Mouse (Mus musculus) hematopoietic stem cell, adult 5-6 weeks (primary cell): Measurements from ENCODE around the gene Psmc1. TPM values are rescaled to one million over a fixed set of nuclear protein-coding genes. Genes with fewer than 3 reads are reported as not detected.
A peak's percentile ranks its signal among the peaks of the same experiment; 100 is the strongest.

Source experiments
- ATAC-seq, 2 experiments: fragments of 125-278 bp in 1 of 2; replicated peaks in 1 of 2; 2 replicates each; pipeline ENCODE4 v1.8.0; 2016 to 2017; ENCODE audit warnings: inconsistent platforms in 2 of 2, mild to moderate bottlenecking in 2 of 2, moderate number of reproducible peaks in 2 of 2, low read depth in 1 of 2, moderate TSS enrichment in 1 of 2; ENCODE audit not compliant: low FRiP score in 2 of 2, poor library complexity in 2 of 2, severe bottlenecking in 2 of 2, insufficient read depth in 1 of 2, low TSS enrichment in 1 of 2
- total RNA-seq: library from RNA; stranded (forward); fragments of 172-1452, 232-1000 nt; gene quantifications from 2 replicates; pipeline ENCODE4 v1.2.3, GENCODE M21; 2017

Psmc1 gene
- total RNA-seq: 201 and 292 TPM in 2 replicates

DNA sequence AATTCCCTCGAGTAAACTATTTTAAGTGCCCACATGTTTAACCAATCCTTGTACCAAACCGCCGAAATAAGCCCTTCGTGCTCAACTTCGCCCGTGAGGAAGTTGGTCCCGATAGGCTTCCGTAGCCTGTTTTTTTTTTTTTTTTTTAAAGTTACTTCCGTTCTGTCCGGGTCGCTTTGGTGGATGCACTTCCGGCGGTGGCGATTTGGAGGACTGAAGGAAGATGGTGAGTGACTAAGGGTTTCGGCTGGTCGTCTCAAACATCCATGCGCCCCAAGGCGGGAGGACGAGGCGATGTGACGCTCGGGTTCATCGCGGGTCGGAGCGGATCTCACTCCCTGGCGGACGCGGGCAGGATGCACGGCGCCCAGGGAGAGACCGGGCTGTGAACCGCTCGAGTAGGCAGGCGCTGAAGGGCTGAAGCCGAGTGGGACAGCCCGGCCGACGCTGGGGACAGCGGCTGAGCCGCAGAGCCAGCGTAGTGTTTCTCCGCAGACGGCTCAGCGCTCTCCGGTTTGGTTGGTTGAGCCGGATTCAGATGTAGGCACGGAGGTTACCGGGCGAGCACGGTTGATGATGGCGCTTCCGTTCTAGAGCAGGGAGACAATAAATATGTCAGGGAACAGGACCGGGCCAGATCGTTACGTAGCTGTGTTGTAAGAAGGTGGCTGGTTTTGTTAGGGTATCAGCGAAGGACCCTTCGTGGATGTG is at the start of gene Psmc1:
Psmc1 (plus strand) TSS at position 169 of the 711 bp plus-strand sequence.
- peak; percentile 85 to 87 for ATAC-seq

- no peak for ATAC-seq
Measured at GRCm38 (mm10) chr12:100061071-100061470, 48.9 kb upstream of the Psmc1 start.

GRCm38 (mm10) chr12:100061826-100062225 is 48.1 kb upstream of the Psmc1 start:
- ATAC-seq: no peak

DNA sequence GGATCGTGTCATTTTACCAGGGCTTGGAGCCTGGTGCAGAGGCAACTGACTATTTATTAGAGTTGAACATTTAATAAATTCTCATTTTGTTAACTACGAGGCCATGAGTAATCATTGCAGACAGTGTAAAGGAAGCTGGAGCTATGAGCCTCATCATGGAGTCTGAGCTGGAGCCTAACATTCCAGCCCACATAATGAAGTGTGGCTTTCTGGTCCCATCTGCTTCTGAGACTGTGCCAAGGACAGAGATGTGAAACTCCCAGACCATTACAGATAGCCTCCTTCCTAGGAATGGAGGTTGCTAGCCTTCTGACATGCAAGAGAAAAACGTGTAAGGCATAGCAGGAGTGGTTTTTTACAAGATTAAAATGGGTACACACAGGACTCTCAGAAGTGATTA is 47.4 kb upstream of the Psmc1 start:
- ATAC-seq: no peak

DNA sequence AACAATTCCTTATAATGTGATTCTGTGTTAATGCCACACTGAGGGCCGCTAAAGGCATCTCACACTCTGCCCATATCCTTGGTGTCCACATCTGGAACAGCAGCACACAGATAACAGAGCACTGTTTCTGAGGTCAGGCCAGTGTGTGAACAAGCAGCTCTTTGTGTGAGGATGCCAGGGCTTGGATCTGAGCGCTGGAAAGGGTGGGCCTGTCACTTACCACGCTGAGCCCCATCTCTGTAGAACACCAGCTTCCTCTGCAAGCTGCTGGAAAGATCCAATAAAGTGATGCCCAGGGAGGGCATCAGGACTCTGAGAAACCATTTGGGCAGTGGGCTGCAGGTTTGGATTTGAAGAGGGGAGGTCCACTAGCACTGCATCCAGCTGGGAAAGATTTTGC is 44.8 kb upstream of the Psmc1 start:
- ATAC-seq: no peak

DNA sequence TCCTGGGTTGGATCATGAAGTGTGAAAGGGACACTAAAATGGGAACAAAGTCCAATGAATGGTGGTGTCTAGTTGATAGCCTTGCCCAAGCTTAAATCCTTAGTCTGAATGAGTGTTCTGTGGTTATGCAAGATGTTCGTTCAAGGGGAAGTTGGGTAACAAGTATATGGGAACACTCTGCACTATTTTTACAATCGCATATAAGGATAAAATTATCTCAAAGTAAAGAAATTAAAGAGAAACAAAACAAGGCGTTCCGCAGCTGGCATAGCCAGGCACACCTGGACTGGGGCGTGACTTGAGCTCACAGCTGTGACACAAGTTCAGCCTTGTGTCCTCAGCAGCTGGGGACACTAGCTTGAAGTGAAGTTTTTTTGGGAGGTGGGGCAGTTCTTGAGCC is 42.5 kb upstream of the Psmc1 start:
- peak; percentile 77 to 81 for ATAC-seq

- ATAC-seq: no peak
Measured at GRCm38 (mm10) chr12:100073201-100073672, 36.7 kb upstream of the Psmc1 start.

- no peak for ATAC-seq
Measured at GRCm38 (mm10) chr12:100075715-100076114, 34.2 kb upstream of the Psmc1 start.

DNA sequence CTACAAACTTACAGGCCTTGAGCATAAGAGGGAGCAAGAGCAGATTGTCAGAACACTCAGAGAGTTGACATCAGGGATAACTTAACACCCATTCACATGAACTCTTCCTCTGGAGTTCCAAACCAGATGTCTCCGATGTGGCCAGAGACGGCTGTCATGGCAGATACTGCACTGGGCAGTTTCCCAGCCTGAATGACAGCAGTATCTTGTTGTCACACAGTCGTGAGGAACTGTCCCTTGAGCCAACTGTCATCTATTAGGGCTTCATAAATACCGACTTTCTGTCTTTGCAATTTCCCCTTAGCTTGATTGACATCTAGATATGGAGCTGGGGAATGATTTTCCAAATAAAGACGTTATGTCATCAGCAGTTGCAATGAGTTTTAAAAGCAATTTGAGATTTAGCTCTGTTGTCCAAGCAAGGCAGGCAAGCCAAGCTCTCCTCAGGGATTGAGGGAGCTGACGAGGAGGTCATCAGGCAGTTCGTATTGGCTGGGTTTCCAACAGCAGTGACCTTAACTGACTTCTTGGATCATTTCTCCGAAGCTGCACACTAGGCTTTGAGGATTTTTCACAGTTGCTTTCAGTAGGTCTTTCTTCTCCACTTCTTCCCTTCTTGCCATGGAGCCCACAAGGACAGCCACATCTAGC is 30.2 kb upstream of the Psmc1 start:
- no peak for ATAC-seq

GRCm38 (mm10) chr12:100088026-100088425 is 21.9 kb upstream of the Psmc1 start:
- ATAC-seq: no peak

DNA sequence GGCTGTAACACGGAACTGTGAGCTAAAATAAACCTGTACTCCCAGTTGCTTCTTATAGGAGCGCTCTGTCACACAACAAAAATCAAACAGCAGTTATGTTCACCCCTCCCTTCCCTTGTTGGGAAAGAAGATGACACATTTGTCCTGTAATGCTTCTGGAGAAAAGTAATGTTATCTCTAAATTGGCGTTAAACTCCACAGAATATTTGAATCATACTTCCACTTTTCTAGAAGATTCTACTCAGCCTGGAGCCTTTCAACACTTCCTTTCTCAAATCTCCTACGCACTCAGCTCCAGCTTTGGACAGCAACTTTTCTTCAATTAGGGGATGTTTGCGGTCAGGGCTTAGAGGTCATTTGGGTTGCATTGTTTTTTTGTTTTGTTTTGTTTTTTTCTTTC is 20.7 kb upstream of the Psmc1 start:
- ATAC-seq: no peak; a peak in 1 of 4 replicates

DNA sequence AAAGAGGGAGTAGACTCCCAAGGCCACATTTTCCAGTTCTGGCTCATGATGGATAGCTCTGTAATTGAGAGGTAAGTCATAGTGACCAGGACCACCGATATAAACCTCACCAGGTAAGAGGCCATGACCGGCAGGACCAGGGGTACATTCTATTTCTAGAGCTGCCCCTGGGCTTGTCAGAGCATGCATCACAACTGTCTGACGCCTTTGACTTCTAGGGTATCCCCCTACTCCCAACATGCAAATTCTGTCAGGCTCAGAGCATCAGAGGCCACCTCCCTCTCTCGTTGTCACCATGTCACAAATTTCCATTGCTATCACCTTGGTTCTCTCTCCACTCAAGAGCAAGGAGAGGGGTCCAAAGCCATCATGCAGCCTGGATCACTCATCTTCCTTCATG is 19.2 kb upstream of the Psmc1 start:
- ATAC-seq: no peak

DNA sequence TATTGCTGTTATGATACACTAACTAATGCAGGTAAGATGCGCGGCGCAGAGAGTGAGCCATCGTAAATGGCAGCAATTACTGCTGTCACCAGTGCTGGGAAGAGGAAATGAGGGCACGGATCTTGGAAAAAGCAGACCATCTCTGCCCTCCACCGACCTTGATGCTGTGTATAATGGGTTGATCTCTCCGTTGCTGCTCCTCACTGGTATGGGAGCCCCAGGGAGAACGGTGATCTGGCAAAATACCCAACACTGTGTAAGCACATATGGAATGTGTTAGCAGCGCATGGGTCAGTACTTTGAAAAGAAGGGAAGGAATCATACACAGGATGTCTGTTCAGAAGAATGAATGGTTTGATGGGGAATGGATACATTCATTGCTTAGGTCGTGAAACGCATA is 16.9 kb upstream of the Psmc1 start:
- ATAC-seq: no peak

DNA sequence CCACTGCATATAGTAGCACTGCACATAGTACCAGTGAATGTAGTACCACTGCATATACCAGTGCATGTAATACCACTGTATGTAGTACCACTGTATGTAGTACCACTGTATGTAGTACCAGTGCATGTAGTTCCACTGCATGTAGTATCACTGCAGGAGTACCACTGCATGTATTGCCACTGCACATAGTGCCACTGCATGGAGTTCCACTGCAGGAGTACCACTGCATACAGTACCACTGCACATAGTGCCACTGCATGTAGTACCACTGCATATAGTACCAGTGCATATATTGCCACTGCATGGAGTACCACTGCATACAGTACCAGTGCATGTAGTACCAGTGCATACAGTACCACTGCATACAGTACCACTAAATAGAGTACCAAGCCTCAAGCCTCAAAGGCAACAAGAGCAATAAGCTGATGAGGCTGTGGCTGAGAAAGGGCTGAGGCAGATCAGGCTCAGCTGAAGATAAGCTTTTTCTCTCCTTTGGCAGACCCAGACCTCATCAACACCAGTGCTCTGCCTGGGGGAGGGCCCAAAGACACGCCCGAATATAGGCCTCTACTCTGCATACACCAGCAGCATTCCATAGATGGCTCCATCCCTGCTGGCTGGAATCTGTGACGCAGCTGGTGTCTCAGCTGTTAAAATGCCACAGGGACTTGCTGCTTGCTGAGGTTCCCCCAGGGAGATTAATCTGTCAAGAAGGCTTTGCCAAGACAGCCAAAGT is 9.8 kb upstream of the Psmc1 start:
- no peak for ATAC-seq

DNA sequence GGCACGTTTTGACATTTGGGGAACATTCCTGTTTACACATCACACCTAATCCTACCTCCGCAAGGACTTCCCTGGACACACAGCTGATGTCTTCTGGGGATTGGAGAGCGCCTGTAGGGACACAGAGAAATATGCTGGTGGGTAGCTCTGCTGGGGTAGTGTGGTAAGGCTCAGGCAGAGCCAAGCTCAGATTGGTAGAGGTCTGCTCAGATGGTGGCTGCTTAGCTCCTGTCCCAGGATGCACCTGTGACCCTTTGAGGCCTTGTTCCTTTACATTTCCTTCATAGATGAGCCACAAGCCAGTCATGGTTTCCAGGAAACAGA is 9.3 kb upstream of the Psmc1 start:
- no peak for ATAC-seq

DNA sequence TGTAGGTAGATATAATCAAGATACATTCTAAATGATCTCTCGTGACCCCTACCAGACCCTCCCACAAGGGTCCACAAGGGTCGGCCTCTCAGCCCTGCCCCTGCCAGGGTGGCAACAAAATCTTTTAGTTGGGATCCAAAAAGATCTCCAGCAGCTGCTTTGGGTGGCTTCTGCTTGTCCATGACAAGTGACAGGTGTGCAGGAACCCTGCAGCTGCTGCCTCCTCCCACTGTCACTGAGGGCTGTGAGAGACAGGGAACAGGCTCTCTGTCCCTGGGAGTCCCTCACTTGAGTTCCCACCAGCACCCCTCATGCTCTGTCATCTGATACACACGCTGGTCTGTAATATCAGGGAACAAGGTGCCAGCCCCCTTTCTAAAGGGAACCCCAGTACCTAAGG is 8.3 kb upstream of the Psmc1 start:
- ATAC-seq: no peak

DNA sequence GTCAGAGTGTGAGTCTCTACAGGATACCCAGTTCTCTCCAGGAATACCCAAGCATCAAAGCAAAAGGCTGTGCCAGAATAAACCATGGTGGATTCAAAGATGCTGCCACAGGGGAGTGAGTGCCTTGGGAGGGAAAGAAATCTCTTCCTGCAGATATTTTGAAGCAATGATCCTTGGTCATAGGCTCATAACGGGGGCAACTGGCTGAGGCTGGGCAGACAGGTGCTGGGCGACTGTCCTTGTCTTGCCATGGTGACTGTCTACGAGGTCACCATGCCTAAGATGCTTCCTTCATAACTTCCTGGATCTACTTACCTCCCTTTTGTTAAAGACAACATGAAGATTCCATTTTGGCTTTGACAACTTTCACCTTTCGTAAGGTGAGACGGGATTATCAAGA is 5.4 kb upstream of the Psmc1 start:
- ATAC-seq: no peak

- 0 out of 4 replicates have a peak, but pooled peaks of 1 of the 2 experiments have one; percentile 26 for ATAC-seq
Measured at GRCm38 (mm10) chr12:100106275-100106895, 3.6 kb upstream of the Psmc1 start.
